Mouse (Mus musculus) C3H10T1/2 (cell line): Measurements from ENCODE around the gene Tmprss11b. TPM values are rescaled to one million over a fixed set of nuclear protein-coding genes. Genes with fewer than 3 reads are reported as not detected.

Experiments used
- polyA plus RNA-seq, 2 experiments: library from polyadenylated mRNA; unstranded; fragments of >200 nt; fragmentation: generic; extraction: Trizol; gene quantifications; one replicate each; pipeline ENCODE4 v1.2.1; 2012; ENCODE audit warnings: missing spikeins in 2 of 2

Tmprss11b gene
- polyA plus RNA-seq = not detected

GRCm38 (mm10) chr5:86676262-86676661 lies at the start of gene Tmprss11b:
TSS of gene Tmprss11b (minus strand) at chr5:86676362.

GRCm38 (mm10) chr5:86632324-86632723 lies 43.8 kb downstream of the Tmprss11b start, which contains the start of gene Tmprss11f:
TSS of gene Tmprss11f (minus strand) at chr5:86632424.

Other genes starting within 250 kb of the Tmprss11b start
- gene Tmprss11a, start 207.4 kb downstream of the Tmprss11b start, polyA plus RNA-seq = not detected
- gene Tmprss11g, start 157.8 kb downstream of the Tmprss11b start, polyA plus RNA-seq = not detected
- gene Tmprss11f, start 43.9 kb downstream of the Tmprss11b start, polyA plus RNA-seq = not detected
- gene Tmprss11e, start 69.5 kb upstream of the Tmprss11b start, polyA plus RNA-seq = not detected
- 10 to 100 TPM in 1 of 2 experiments, 1 to 10 TPM in 1; 3.1 to 17.5 TPM for gene Ythdc1, start 127.9 kb upstream of the Tmprss11b start, polyA plus RNA-seq
- not detected for gene Ugt2b34, start 230.6 kb upstream of the Tmprss11b start, polyA plus RNA-seq